Mouse (Mus musculus) myocyte (in vitro differentiated cells): ENCODE measurements around the gene Zyg11b.

ENCODE experiments used
- E2F4 ChIP-seq: IDR thresholded peaks from one replicate; pipeline ENCODE4 v1.6.1; 2011; ENCODE audit warnings: mild to moderate bottlenecking, control low read depth, moderate library complexity; ENCODE audit not compliant: insufficient read depth
- MAX ChIP-seq: IDR thresholded peaks from one replicate; pipeline ENCODE4 v1.6.1; 2011; ENCODE audit warnings: low read depth, mild to moderate bottlenecking, control low read depth
- MYOD1 ChIP-seq, 3 experiments: IDR thresholded peaks; one replicate each; pipeline ENCODE4 v1.6.1; 2011; ENCODE audit warnings: control low read depth in 2 of 3, low read depth in 2 of 3, mild to moderate bottlenecking in 2 of 3, moderate library complexity in 1 of 3; ENCODE audit not compliant: insufficient read length in 2 of 3, control insufficient read depth in 1 of 3
- MYOG ChIP-seq, 3 experiments: IDR thresholded peaks; one replicate each; pipeline ENCODE4 v1.6.1; 2011; ENCODE audit warnings: control low read depth in 2 of 3, low read depth in 2 of 3, mild to moderate bottlenecking in 2 of 3; ENCODE audit not compliant: insufficient read length in 2 of 3, control insufficient read depth in 1 of 3, insufficient read depth in 1 of 3
- POLR2A ChIP-seq: IDR thresholded peaks from one replicate; pipeline ENCODE4 v1.6.1; 2011; ENCODE audit warnings: low read depth, mild to moderate bottlenecking, control low read depth, moderate library complexity; ENCODE audit not compliant: insufficient read length
- POLR2AphosphoS2 ChIP-seq: IDR thresholded peaks from one replicate; pipeline ENCODE4 v1.6.1; 2011; ENCODE audit warnings: low read depth, control low read depth; ENCODE audit not compliant: insufficient read length
- REST ChIP-seq: IDR thresholded peaks from one replicate; pipeline ENCODE4 v1.6.1; 2011; ENCODE audit warnings: mild to moderate bottlenecking, control low read depth, moderate library complexity; ENCODE audit not compliant: insufficient read depth, insufficient read length
- SRF ChIP-seq: IDR thresholded peaks from one replicate; pipeline ENCODE4 v1.6.1; 2011; ENCODE audit warnings: low read depth; ENCODE audit not compliant: control insufficient read depth, insufficient read length

GRCm38 (mm10) chr4:108253317-108253716 lies 47.6 kb downstream of the Zyg11b start:
- no peak for TF ChIP-seq POLR2AphosphoS2
- TF ChIP-seq MYOG (IDR thresholded peaks at IDR 0.05; ENCODE audit: control insufficient read depth in 1 of 3, insufficient read depth in 1 of 3, insufficient read length in 2 of 3, low read depth in 2 of 3) = no peak
- TF ChIP-seq MYOD1 (IDR thresholded peaks at IDR 0.05; ENCODE audit: control insufficient read depth in 1 of 3, insufficient read length in 2 of 3, low read depth in 2 of 3) = no peak
- TF ChIP-seq MAX = no peak
- no peak for TF ChIP-seq SRF
- TF ChIP-seq REST = no peak
- no peak for TF ChIP-seq POLR2A
- TF ChIP-seq E2F4 = no peak
